Mouse (Mus musculus) layer of hippocampus, adult 11-12 months (tissue): ENCODE results near the gene Ctnnd2.

Experiments
- DNase-seq: peaks from one replicate; pipeline ENCODE4 v3.0.0; 2022; ENCODE audit warnings: low spot score

The Ctnnd2 gene

DNA sequence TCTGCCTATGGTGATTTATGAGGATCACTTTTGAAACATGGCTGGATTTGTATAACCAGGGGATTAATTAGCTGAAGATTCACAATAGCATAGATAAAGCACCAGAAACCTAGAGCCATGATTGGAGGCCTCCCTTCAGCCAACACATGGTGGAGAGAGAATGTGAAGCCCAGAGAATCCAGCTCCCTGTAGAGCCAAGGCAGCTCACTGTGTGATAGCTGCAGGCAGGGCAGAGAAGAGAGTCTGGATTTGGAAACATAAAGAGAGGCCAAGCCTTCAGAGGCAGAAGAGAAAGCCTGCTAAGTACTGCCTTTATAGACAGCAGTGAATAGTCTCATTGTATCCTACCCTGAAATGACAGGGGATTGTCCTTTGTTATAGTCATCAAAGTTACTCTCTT, 340.7 kb downstream of the Ctnnd2 start:
- no peak for DNase-seq

DNA sequence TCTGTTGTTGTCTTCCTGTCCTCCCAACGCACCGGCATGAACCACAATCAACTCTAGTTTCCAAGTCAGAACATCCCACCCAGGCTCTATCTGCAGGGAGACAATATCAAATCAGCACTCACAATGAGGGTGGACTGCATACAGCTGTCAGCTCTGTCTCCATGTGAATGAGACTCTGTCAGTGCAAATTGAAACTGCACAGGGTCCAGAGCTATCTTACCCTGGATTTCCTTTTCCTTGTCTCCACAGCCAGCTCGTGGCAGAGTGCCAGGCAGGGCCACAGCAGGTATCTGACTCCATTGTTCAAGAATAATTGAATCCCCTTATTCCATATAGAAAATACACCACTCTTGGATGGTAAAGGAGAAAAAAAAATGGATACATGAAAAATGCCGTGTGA, 343.0 kb downstream of the Ctnnd2 start:
- DNase-seq = no peak

DNA sequence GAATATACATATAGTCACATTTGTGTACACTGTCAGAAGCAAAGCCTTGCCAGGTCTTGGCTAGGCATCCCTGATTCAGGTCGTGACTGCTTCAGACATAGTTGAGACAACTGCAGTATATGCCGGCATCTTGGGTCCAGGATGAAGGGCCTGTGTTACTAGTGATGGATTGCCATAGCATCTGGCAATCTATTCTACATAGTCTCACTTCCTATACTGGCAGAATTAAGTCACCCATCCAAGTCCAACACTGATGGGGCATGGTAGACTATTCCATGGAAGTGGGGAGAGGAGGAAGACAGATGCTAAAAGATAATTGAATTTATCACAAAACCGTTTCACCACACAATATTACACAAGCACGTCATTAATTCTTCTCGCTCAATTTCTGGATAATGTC, 369.1 kb downstream of the Ctnnd2 start:
- DNase-seq = no peak

DNA sequence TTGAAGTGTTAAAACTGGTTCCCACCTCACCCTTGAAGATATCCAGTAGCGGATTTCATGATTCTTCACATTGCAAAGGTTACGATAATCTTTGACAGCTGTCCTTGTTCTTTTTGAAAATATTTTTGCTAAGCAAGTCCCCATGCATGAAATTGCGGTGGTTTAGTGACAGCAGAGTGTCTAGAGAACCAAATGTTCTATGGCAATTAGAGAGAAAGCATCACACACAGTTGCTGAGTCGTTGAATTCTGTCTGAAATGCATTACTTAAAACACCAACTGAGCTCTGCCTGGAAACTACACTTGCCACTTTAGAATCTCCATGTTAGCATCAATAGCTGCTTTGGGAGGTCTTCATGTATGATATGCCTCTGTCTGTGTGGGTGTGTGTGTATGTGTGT, 375.9 kb downstream of the Ctnnd2 start:
- no peak for DNase-seq

DNA sequence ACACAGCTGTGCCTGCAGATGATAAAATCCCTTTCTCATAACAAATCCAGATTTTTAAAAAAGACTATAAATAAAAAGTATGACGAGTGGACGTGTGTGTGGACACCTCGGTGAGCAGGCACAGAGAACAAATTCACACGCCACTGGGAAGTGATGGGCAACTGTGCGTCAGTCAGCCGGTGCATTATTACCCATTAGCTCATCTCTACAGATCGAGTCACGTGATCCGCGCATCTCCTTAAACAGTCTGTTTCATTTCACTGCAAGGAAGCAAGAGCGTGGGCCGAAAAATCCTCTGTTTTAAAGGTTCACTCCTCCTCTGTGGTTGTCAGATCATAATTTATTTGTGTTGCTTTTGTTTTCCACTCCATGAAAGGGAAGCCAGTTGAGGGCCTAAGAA, 378.6 kb downstream of the Ctnnd2 start:
- DNase-seq = no peak

DNA sequence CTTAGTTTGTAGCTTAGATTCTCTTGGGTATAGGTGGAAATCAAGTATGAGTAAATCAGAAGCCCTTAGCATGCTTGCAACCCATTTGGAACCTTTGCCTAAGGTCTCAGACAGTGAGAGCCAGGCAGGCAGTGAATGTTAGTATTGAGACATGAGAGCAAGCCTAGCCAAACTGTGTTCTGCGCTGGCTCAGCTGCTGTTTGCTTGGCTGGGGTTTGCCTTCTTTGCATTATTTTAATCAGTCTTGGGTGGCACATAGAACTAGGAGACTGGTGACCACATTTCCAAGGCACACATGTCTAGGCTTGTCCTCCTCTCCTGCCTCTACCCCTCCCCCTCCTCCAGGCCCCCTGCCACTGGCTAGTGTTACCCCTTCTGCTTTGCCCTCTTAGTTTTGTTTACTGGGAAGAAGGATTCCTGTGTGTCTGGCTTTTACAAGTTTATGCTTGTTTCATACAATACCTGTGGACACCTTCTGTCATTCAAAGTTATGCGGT, 381.6 kb downstream of the Ctnnd2 start:
- no peak for DNase-seq

DNA sequence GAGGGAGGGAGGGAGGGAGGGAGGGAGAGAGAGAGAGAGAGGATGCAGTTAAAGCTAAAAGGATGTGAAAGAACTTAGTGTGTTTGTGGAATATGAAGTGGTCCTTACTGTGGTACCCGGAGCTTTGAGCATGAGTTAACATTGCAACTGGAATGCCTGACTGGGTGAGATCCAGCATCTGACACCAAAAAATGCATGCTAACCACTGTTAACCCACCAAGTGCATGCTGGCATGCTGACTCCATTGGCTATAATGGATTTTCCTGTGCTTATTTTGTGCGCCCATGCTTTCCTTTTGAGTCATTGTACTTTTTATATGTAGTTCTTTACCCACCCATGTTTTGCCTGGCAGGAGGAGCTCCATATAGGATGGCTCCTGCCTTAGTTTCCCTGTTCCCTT, 383.4 kb downstream of the Ctnnd2 start:
- no peak for DNase-seq

DNA sequence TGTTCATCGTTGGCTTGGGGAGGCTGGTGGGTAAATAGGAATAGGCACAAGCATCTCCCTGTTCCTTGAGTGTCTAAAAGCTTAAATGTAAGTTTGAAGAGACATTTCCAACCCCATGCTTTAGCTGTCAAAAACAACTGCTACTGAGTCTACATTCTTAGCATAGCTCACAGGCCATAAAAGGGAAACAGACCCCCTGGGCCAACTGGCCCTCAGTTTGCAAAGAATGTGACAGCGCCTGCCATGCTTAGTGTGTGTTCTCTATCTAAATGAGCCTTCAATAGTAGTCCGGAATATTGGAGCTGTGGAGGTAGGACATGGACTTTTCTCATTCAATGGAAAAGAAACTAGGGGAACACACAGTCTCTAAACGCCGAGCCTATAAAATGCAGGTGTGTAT, 390.0 kb downstream of the Ctnnd2 start:
- no peak for DNase-seq

DNA sequence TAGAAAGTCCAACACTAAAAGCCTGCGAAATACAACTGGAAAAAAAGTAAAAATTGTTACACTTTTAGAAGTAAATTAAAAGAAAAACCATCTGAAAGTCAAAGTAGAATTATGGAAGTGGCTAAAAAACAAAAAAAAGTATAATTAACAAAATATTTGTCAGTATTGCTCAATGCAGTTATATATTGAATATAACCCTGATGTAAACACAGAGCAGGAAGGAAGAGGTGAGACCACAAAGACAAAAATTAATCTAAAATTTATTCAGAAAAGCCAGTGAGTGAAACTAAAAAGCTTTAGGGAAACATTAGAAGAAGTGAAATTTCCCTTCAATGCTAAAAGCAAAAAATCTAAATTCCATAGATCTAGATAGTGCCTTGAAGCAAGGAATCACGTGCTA, 392.2 kb downstream of the Ctnnd2 start:
- no peak for DNase-seq

DNA sequence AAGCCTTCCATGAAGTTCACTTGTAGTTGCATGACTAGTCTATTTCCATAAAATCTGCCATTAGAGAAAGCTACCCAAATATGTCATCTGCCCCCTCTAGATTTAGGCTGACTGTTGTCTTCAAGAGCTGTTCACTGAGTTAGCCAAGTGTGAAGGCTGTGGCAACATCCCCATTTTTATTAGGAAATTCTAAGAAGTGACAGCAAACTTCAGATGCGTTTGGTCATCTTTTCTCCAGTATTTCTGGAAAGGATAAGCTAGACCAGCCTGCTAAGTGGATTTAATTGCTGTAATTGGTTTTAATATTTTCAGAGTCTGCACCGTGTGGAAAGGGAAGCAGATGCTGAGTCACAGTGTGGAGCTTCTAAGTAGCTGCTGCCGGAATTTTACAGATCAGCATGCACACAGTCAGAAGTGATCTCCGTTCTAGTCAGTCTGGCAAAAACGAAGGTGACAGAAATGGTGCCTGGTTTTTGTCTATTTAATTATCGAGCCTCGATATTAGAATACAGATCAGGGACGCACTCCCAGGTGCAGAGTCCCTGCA, 397.9 kb downstream of the Ctnnd2 start:
- peak; percentile 39 for DNase-seq

DNA sequence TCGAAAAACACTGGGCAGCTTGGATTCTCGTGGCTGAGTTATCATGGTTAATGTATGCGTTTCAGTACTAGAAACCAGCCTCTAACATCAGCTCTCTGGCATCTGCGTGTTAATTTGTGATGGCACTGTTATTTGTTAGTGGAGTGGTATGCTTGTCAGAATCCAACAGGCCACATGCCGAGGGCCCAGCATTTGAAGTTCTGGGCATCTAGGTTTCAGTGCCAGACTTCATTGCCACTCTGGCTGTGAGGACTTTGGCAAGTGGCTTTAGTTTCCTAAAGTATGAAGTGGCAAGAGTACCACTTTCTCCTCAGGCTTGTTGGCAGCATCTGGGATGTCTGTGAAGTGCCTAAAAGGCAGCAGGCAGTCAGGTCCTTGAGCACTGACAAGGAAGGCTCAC, 415.1 kb downstream of the Ctnnd2 start:
- no peak for DNase-seq

DNA sequence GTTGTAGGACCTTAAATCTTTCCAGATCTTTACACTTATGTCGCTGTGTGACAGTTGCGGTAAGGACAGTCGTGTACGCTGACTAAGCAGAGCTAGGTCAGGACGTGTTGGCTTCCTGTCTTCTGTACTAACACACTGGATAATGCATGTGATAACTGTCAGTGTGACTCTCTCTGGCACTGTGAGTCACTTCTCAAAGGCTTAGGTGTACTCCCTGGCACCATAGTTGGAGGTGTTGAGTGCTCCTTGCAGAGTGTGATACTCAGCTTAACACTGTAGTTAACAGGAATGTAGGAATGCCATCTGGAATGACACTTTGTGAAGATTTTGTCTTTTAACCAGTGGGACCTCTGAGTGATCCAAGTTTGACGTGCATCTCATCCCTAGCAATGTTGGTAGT, 418.5 kb downstream of the Ctnnd2 start:
- no peak for DNase-seq

DNA sequence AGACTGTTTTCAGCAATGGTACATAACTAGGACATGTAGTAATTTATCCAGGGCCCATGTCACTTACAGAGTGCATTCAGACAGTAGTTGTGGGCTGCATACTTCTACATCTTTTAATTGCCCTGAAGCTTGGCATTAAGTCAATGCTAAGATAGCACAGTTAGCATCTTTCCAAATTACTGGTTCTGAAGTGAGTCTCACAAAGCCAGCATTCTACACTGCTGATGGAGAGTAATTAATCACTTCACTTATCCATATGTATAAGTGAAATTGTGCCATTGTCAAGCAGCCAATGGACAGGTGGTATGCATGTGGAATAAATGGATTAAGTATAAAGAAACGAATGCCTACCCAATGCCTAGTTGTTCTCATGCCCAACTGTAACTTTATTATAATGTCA, 423.1 kb downstream of the Ctnnd2 start:
- DNase-seq = no peak

DNA sequence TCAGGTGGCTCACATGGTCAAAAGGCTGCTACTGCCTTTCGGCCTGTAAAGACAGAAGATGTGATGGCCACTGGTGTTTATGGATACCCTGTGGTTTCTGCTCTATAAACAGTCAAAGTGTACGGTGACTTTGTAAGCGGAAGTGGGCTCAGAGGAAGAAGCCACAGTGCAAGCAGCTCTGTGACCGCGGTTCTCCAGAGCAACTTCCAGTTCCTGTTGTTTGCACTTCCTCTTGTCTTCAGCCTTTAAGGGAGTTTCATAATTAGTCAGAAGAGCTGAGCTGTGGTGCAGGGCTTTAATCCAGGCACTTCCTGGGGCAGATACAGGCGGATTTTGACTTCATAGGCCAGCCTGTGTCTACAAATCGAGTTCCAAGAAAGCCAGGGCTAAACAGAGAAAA, 438.2 kb downstream of the Ctnnd2 start:
- peak; percentile 18 for DNase-seq

DNA sequence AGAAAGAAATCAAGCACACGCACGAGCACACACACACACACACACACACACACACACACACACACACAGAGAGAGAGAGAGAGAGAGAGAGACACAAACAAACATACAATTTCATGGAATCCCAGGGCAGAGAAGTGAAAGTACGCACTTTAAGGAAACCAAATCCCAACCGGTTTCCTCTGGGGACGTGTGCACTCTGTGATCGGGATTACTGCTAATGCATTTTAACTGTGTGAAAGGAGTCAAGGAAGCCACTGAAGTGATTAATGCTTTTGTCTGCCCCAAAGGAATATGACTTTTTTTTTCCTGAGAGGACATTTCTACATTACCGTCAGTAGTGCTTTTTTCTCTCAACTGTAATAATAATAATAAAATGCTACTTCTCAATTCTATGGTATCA, 443.1 kb downstream of the Ctnnd2 start:
- no peak for DNase-seq

DNA sequence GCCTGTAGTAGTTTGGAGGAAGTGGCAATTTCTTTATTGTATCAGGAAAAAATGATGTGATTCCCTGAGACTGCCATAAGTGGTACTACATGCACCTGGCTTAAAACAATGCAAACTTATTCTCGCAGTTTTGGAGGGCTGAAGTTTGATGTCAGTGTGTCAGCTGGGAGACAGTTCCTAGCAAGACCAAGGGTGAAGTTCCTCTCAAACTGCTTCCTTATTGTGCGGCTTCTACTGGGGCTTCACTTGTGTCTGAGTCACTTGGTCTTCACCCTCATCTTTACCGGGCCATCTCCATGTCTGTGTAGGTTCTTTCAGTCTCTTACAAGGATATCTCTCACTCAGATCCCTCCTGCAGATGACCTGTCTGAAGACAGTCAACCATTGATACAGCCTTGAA, 444.5 kb downstream of the Ctnnd2 start:
- no peak for DNase-seq

DNA sequence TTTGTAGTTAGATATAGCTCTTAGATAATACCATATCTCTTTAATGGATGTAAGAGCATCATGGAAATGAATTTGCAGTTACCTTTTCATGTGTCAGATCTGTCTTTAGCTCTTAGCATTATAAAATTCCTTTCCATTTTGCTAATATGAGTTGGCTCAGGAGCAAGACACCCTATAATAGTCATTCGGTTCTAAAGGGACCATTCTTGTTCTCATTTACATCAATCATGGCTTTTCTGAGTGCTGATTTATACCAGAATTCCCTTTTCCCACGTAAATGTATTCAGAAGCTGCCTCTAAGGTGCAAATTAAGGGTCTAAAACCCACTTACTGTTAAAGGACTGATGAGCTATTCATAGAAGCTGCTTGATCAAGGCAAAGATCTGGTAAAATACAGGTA, 445.5 kb downstream of the Ctnnd2 start:
- no peak for DNase-seq

DNA sequence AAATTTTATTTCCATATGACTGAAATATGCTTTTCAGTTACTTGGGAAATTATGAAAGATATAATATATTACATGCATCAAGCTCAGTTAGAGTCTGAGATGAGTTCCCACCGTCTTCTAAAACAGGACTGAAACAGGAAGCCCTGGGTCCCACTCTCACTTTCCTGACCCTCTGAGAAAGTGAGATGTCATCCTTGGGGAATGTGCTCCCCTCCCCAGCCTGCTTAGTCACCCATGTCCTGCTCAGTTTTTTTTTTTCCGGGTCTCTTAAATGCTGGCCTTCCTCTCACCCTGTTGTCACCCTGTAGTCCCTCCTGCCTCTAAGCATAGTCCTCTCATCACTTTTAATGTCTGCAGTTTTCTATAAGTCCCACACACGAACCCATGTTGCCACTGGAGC, 456.1 kb downstream of the Ctnnd2 start:
- no peak for DNase-seq

DNA sequence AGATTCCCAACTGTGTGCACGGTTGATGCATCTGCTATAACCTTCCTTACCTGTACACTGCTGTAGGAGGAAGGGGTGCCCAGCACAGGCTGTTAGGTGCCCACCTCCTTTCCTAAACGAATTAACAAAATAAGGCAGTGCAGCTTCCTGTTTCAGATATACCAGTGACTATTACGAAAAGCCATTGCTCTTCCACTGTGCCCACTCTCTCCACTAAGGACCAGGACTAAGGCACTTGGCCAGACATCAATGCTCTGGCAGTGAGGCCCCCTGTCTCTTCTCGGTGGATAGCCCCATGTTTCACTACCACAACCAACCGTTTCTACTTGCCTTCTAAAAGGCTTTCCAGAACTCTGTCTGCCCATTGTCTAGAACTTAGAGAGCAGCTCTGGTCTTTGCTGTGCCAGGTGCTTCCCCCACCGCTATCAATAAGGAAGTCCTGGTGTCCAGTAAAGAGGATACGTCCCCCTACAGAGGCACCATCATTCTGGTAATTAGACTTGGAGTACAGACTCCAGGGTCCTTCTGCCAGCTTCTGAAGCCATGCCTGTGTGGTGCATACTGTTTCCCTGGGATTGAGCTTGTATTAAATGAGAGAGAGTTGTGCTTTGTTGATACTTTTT, 459.8 kb downstream of the Ctnnd2 start:
- no peak for DNase-seq

DNA sequence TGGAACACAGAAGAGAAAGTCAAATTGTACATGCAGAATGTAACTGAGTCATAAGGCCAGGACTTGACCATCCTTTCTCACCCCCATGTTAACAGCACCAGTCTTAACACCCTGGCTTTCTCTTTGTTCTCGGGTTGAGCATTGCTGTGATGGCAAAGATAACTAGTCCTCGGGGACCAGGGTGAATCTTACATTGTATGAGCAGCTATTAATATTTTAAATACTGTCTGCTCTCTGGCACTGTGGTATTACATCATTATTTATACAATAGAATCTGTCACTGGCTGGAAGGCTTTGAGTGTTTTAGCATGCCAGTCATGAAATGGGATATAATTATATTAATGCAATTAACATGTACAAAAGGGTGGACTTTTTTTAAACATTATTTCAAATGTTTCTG, 461.5 kb downstream of the Ctnnd2 start:
- no peak for DNase-seq

DNA sequence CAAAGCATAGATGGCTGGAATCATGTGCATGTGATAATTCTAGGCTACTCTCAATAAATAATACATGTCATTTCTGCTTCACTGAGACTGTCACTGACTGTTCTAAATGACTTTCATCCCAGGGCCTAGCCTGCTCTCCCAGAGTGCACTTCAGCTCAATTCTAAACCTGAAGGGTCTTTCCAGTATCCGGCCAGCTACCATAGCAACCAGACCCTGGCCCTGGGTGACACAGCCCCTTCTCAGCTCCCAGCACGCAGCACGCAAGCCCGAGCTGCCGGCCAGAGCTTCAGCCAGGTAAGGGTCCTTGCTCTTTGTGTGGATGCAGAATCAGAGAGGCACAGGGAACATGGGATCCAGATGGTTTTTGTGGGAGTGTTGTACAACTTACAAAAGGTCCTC, 462.1 kb downstream of the Ctnnd2 start:
- no peak for DNase-seq

DNA sequence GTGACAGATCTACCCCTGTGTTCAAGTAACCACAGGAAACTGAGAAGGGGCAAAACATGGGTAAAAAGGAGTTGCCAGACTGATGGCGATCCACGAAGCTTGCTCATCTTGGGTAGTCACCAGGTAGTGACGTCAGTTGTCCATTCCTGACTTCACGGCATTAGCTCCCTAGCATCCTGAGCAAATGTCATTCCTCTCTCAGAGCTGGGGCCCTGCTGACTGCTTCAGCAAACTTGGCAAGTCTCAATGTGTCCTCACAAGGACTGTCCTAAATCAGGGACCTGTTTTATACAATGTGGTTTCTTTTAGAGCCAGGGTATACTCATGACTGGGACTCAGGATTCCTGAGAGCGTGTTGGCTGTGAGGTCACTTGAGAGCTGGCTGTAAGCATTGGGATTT, 468.3 kb downstream of the Ctnnd2 start:
- no peak for DNase-seq

DNA sequence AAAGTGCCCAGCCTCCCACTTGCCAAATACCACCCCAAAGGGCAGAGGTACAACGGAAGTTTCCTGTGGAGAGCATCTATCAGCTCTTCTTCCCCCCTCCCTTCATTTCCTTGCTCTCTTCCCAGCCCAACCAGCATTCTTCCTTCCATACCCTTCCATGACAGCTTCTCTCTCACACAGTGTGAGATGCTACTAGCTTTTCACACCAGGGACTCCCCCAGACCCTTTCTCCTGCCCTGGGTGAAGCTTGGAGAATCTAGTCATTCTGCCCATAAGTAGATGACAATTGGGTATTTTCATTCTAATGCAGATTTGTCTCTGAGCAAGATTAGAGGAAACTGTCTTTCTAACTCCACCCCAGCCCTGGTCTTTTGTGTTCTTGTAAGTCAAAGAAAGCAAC, 473.3 kb downstream of the Ctnnd2 start:
- no peak for DNase-seq
